Mouse (Mus musculus): ENCODE results near the gene Usp2. TPM values are rescaled to one million over a fixed set of nuclear protein-coding genes. Genes with fewer than 3 reads are reported as not detected.

Usp2 gene
- total RNA-seq, 1 experiment: 3.9 TPM

GRCm38 (mm10) chr9:44024096-44024495, 42.7 kb upstream of the Usp2 start:
- Histone ChIP-seq H3K27ac (ENCODE audit: insufficient read depth, low read depth, low read length, poor library complexity, severe bottlenecking) (no peak overlapping the region), H3K4me3 (ENCODE audit: insufficient read depth in 1 of 2, low read depth in 1 of 2, low read length in 2 of 2, poor library complexity in 1 of 2, severe bottlenecking in 1 of 2) (no peak overlapping the region), H3K4me1 (ENCODE audit: control insufficient read depth in 2 of 2, insufficient read depth in 2 of 2, low read length in 2 of 2, poor library complexity in 1 of 2) (no peaks in the 10 kb centered on the region), H3K9ac (ENCODE audit: insufficient read depth, low read depth, low read length, poor library complexity, severe bottlenecking) (no peak overlapping the region), H3K9me3 (ENCODE audit: control insufficient read depth, insufficient read depth, low read depth, low read length) (no peaks in the 10 kb centered on the region), H3K36me3 (ENCODE audit: control insufficient read depth, insufficient read depth, low read length, poor library complexity, severe bottlenecking) (no peaks in the 10 kb centered on the region)
- TF ChIP-seq ZC3H11A (IDR thresholded peaks at IDR 0.05; ENCODE audit: borderline replicate concordance, low read depth, low read length) (no peak), MAFK (IDR thresholded peaks at IDR 0.05; ENCODE audit: insufficient read depth, low read depth, low read length) (no peak), CHD2 (IDR thresholded peaks at IDR 0.05; ENCODE audit: low read depth, low read length) (no peak), HCFC1 (IDR thresholded peaks at IDR 0.05; ENCODE audit: borderline replicate concordance, insufficient read depth, low read length) (no peak), ZNF384 (IDR thresholded peaks at IDR 0.05; ENCODE audit: low read depth, low read length) (no peak)
- in situ Hi-C loops (cut with MboI; ENCODE audit: low sequenced_read_pairs in 2 of 2, unreplicated experiment in 2 of 2): no loop called here
- DNase-seq (ENCODE audit: low read depth, low spot score): no peak

GRCm38 (mm10) chr9:44029580-44030236, 37.1 kb upstream of the Usp2 start:
- in situ Hi-C loops (cut with MboI; ENCODE audit: low sequenced_read_pairs in 2 of 2, unreplicated experiment in 2 of 2): no loop called here
- no peak for DNase-seq (ENCODE audit: low read depth, low spot score)
- no peaks in the 10 kb centered on the region for H3K36me3 ChIP-seq (ENCODE audit: control insufficient read depth, insufficient read depth, low read length, poor library complexity, severe bottlenecking)
- H3K27ac ChIP-seq (ENCODE audit: insufficient read depth, low read depth, low read length, poor library complexity, severe bottlenecking): no peak overlapping the region
- H3K9ac ChIP-seq (ENCODE audit: insufficient read depth, low read depth, low read length, poor library complexity, severe bottlenecking): no peak overlapping the region
- no peak for TF ChIP-seq ZNF384 (IDR thresholded peaks at IDR 0.05; ENCODE audit: low read depth, low read length)
- no peak for TF ChIP-seq MAFK (IDR thresholded peaks at IDR 0.05; ENCODE audit: insufficient read depth, low read depth, low read length)
- no peak for TF ChIP-seq HCFC1 (IDR thresholded peaks at IDR 0.05; ENCODE audit: borderline replicate concordance, insufficient read depth, low read length)
- no peak for TF ChIP-seq ZC3H11A (IDR thresholded peaks at IDR 0.05; ENCODE audit: borderline replicate concordance, low read depth, low read length)
- no peak for TF ChIP-seq CHD2 (IDR thresholded peaks at IDR 0.05; ENCODE audit: low read depth, low read length)
- peaks cover 0 to 10% of the 10 kb centered on the region in 2 experiments; a peak in 2 of 4 replicates for H3K4me1 ChIP-seq (ENCODE audit: control insufficient read depth in 2 of 2, insufficient read depth in 2 of 2, low read length in 2 of 2, poor library complexity in 1 of 2)
- no peak overlapping the region for H3K4me3 ChIP-seq (ENCODE audit: insufficient read depth in 1 of 2, low read depth in 1 of 2, low read length in 2 of 2, poor library complexity in 1 of 2, severe bottlenecking in 1 of 2)
- H3K9me3 ChIP-seq (ENCODE audit: control insufficient read depth, insufficient read depth, low read depth, low read length): no peaks in the 10 kb centered on the region

GRCm38 (mm10) chr9:44030646-44031045, 36.2 kb upstream of the Usp2 start:
- H3K36me3 ChIP-seq (ENCODE audit: control insufficient read depth, insufficient read depth, low read length, poor library complexity, severe bottlenecking): no peaks in the 10 kb centered on the region
- H3K4me1 ChIP-seq (ENCODE audit: control insufficient read depth in 2 of 2, insufficient read depth in 2 of 2, low read length in 2 of 2, poor library complexity in 1 of 2): peaks cover 0 to 10% of the 10 kb centered on the region in 2 experiments; a peak in 2 of 4 replicates
- no peak for DNase-seq (ENCODE audit: low read depth, low spot score)
- H3K27ac ChIP-seq (ENCODE audit: insufficient read depth, low read depth, low read length, poor library complexity, severe bottlenecking): no peak overlapping the region
- no peak overlapping the region for H3K4me3 ChIP-seq (ENCODE audit: insufficient read depth in 1 of 2, low read depth in 1 of 2, low read length in 2 of 2, poor library complexity in 1 of 2, severe bottlenecking in 1 of 2)
- TF ChIP-seq HCFC1 (IDR thresholded peaks at IDR 0.05; ENCODE audit: borderline replicate concordance, insufficient read depth, low read length): no peak
- TF ChIP-seq MAFK (IDR thresholded peaks at IDR 0.05; ENCODE audit: insufficient read depth, low read depth, low read length): no peak
- TF ChIP-seq ZNF384 (IDR thresholded peaks at IDR 0.05; ENCODE audit: low read depth, low read length): no peak
- TF ChIP-seq CHD2 (IDR thresholded peaks at IDR 0.05; ENCODE audit: low read depth, low read length): no peak
- no peak for TF ChIP-seq ZC3H11A (IDR thresholded peaks at IDR 0.05; ENCODE audit: borderline replicate concordance, low read depth, low read length)
- no peaks in the 10 kb centered on the region for H3K9me3 ChIP-seq (ENCODE audit: control insufficient read depth, insufficient read depth, low read depth, low read length)
- no peak overlapping the region for H3K9ac ChIP-seq (ENCODE audit: insufficient read depth, low read depth, low read length, poor library complexity, severe bottlenecking)
- in situ Hi-C loops (cut with MboI; ENCODE audit: low sequenced_read_pairs in 2 of 2, unreplicated experiment in 2 of 2): no loop called here

DNA sequence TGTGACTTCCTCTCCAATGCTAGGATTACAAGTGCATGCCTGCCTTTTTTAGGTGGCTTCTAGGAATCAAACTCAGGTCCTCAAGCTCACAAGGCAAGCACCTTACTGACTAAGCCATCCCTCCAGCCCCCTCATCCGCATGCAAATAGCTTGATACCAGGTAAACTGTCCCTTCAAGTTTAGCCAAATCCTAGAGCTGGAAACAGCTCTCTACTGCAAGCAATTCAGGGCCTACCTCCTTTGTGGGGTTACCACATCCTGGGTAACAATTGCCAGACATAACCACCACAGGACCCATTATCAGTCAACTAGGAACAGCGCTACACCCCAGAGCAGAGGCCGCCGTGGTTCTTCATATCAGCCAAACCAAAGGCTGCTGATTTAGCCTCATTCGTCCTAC, 35.7 kb upstream of the Usp2 start:
- no peaks in the 10 kb centered on the region for H3K9me3 ChIP-seq (ENCODE audit: control insufficient read depth, insufficient read depth, low read depth, low read length)
- H3K4me1 ChIP-seq (ENCODE audit: control insufficient read depth in 2 of 2, insufficient read depth in 2 of 2, low read length in 2 of 2, poor library complexity in 1 of 2): peaks cover 0 to 12% of the 10 kb centered on the region in 2 experiments; a peak in 2 of 4 replicates
- in situ Hi-C loops (cut with MboI; ENCODE audit: low sequenced_read_pairs in 2 of 2, unreplicated experiment in 2 of 2): no loop called here
- no peak overlapping the region for H3K4me3 ChIP-seq (ENCODE audit: insufficient read depth in 1 of 2, low read depth in 1 of 2, low read length in 2 of 2, poor library complexity in 1 of 2, severe bottlenecking in 1 of 2)
- H3K36me3 ChIP-seq (ENCODE audit: control insufficient read depth, insufficient read depth, low read length, poor library complexity, severe bottlenecking): no peaks in the 10 kb centered on the region
- no peak overlapping the region for H3K27ac ChIP-seq (ENCODE audit: insufficient read depth, low read depth, low read length, poor library complexity, severe bottlenecking)
- TF ChIP-seq ZC3H11A (IDR thresholded peaks at IDR 0.05; ENCODE audit: borderline replicate concordance, low read depth, low read length) (no peak), CHD2 (IDR thresholded peaks at IDR 0.05; ENCODE audit: low read depth, low read length) (no peak), ZNF384 (IDR thresholded peaks at IDR 0.05; ENCODE audit: low read depth, low read length) (no peak), MAFK (IDR thresholded peaks at IDR 0.05; ENCODE audit: insufficient read depth, low read depth, low read length) (no peak), HCFC1 (IDR thresholded peaks at IDR 0.05; ENCODE audit: borderline replicate concordance, insufficient read depth, low read length) (no peak)
- no peak overlapping the region for H3K9ac ChIP-seq (ENCODE audit: insufficient read depth, low read depth, low read length, poor library complexity, severe bottlenecking)
- no peak for DNase-seq (ENCODE audit: low read depth, low spot score)
